Mouse (Mus musculus): Measurements from ENCODE around the gene Paqr8.

Paqr8 gene

DNA sequence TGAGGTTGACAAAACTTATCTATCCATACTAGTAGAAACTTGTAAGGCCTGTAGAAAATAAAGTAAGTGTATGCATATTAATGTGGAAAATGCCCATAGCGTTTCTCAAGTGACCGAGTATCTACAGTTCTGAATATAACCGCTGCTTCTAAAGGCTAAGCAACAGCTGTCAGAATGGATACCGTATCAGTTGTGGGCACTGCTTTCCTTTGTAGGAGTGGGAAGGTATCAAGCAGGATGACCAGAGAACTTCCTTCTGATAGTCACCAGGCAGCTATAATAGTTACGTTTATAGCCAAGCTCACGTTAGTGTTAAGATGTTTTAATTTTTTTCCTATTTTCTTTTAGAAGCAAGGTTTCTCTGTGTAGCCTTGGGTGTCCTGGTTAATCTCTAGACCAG, 83.0 kb downstream of the Paqr8 start:
- no peak for DNase-seq (ENCODE audit: low spot score)

DNA sequence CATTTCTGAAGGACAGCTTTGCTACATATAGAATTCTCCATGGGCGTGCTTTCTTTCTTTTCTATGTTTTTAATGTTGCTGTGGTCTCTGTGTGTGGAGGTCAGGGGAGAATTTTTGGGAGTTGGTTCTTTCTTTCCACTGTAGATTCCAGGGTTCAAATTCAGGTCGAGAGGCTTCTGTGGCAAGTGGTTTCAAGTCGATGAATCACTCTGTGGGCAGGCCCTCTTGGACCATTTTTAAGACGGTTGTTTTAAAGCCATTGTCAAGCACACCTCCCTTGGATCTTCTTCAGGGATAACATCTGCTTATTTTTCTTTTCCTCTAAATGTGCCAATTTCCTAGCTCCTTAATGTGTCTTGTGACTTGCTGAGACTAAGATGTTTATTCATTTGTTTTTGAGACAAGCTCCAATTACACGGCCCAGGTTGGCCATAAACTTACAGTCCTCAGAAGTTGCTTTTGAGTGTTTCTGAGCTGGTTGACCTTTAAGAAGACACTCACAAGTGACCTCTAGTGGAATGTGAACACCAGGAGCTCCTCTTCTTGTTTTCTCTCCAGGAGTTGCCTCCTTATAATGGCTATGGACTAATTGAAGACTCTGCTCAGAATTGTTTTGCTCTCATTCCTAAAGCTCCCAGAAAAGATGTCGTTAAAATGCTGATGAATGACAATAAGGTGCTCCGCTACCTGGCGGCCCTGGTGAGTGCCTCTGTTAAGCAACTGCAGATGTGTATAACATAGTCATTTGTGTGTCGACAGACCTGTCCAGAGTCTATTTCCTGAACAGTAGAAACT, 84.1 kb downstream of the Paqr8 start:
- DNase-seq (ENCODE audit: low spot score): no peak

DNA sequence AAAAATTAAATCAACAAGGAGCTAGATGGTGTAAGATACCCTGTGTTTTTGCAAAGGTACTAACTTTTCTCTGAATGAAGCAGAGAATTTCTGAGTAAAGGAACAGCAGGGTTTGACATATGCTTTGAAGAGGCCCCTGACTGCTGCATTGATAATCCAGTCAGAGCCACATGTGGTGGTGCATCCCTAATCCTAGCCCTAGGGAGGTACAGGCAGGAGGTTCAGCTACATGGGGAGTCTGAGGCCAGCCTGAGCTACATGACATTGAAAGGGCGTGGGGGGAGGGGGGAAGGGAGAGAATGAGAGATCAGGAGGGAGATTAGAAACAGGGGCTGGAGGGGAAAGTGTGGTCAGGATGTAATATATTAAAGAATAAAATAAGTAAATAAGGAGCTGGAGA, 90.1 kb downstream of the Paqr8 start:
- no peak for DNase-seq (ENCODE audit: low spot score)

DNA sequence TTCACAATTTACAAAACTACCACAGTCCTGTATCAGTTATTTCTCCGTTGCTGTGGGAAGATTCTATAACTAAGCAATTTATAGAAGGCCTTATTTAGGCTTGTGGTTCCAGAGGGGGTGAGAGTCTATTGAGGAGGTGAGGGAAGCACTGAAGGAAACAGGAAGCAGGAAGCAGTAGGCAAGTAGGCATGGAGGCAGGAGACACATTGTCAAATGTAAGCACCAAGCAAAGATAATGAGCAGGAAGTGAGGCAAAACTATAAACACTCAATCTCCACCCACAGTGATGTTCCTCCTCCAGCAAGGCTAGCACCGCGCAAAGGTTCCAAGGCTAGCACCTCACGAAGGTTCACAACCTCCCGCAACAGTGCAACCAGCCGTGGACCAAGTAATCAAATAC, 91.4 kb downstream of the Paqr8 start:
- DNase-seq (ENCODE audit: low spot score): no peak

DNA sequence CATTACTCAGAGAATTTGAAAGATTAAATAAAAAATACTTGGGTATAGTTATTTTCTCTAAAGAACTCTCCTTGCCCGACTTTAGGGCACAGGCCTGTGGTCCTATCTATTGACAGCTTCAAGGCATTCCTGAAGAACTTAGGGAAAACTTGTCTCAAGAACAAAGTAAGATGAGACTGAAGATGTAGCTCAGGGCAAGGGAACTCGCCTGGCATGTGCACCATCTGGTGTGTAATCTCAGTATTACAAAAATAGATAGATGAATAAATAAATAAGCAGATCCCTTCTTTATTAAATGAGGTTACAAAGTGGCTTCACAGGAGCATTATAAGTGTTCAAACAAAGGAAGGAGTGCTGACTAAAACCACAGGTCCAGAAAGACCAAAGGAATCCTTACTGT, 93.7 kb downstream of the Paqr8 start:
- DNase-seq (ENCODE audit: low spot score): no peak

DNA sequence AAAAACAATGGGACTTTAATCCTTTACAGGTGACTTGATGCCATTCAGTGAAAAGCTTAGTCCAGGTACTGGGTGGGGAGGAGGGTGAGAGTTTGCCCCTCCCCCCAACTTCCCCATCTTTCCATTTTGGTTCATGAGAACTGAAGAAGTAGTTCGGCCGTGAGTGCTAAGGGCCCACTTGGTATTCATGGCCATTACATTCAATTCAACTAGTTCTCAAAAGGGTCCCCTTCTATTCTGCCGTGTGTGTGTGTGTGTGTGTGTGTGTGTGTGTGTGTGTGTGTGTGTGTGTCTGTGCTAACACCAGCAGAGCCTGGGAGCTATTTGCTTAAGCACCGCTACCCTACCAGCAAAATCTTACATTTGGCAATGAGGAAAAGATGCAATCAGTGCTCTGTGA, 94.2 kb downstream of the Paqr8 start:
- DNase-seq (ENCODE audit: low spot score): no peak

DNA sequence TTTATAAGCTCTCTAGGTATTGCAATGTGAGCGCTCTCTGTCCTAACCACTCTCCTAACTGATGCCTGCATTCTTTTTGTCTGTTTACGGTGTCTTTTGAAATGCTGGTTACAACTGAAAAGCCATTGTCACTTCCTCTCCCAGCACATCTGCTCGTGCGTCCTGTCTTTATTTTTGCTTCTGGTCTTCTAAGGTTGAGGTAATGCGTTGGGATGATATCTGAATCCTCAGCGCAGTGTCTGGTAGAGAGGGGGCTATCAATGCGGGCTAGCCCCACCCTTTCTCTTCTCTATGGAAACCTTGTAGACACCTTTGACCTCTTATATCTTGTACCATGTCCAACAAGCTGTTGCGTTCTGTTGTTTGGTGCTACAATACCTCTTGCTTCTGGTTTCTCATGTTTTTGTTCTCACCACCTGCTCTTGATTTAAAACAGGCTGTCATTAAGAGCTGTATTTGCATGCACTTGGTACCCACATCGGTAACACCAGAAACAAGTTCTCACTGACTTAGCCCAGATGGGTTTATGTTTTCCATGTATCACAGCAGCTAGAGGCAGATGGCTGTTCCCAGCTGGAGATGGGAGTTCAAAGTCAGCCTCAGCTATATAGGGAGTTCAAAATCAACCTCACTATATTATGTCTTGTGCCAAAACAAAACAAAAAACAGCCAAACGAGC, 96.1 kb downstream of the Paqr8 start:
- no peak for DNase-seq (ENCODE audit: low spot score)

All from ovary, postnatal 10 days (tissue).